Mouse (Mus musculus): ENCODE measurements around the gene Pcnx.

DNA sequence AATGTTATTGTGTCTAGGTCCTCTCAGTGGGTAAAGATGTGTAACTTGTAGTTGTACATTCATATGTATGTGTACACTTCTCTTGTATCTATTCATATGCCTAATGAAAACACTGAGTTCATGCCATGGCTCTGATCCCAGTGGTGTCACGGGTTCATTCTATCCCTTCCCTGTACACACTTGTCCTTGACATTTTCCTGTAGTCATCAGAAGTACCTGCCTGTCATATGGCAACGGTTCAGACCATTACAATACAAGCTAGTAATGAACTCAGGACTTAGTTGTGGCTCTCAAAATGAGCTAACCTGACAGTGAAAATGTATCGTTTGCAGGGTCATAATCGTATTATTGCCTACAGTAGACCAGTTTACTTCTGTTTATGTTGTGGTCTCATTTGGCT lies 98.5 kb downstream of the Pcnx start:
- TF ChIP-seq CTCF (IDR thresholded peaks at IDR 0.05; ENCODE audit: borderline replicate concordance, control insufficient read depth, extremely low read depth, insufficient read depth, low read length, poor library complexity) (no peak), POLR2A (IDR thresholded peaks at IDR 0.05; ENCODE audit: control insufficient read depth, extremely low read depth, insufficient read depth, low read length, poor library complexity) (no peak)

Data from thymus, adult 2 months (tissue).